Mouse (Mus musculus) liver, postnatal 0 days (tissue): ENCODE measurements around the gene Brca2.

Experiments used
- CTCF ChIP-seq: sonication (generic); IDR thresholded peaks from 2 replicates; pipeline ENCODE4 v1.5.1; 2016; ENCODE audit warnings: antibody characterized with exemption, low read depth
- EP300 ChIP-seq: IDR thresholded peaks from 2 replicates; pipeline ENCODE4 v1.6.1; 2016; ENCODE audit warnings: antibody characterized with exemption, low read depth, mild to moderate bottlenecking

DNA sequence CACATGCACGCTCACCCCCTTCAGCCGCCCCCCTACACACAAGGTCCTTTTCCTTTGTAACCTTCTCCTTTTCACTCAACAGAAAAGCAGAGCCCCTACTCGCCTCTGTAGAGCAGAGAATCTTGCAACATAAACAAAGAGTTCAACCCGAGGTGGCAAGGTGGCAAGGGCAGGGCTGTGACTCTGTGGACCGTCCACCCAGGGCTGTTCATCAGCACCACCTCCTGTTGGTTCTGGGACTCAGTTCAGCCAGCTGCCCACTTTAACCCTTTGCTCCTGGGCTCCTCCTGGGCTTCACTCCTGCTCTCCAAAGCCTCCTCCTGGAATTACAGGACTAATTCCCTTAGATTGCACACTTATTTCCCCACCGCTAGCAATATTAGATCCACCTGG is 61.9 kb downstream of the Brca2 start:
- TF ChIP-seq CTCF (peak; percentile 43), EP300 (no peak)
